Mouse (Mus musculus) megakaryocyte, embryonic 14.5 days (primary cell): ENCODE results near the gene Txlng.

ENCODE experiments used
- FLI1 ChIP-seq: IDR thresholded peaks from 2 replicates; pipeline ENCODE4 v1.6.1; 2012; ENCODE audit warnings: low read length, inconsistent platforms, mixed read lengths
- GATA1 ChIP-seq: IDR thresholded peaks from 3 replicates; pipeline ENCODE4 v1.6.1; 2012; ENCODE audit warnings: mixed read lengths, low read length, inconsistent platforms, borderline replicate concordance

GRCm38 (mm10) chrX:162832101-162832500 is 2.8 kb upstream of the Txlng start:
- TF ChIP-seq GATA1 (no peak), FLI1 (no peak)
